Mouse (Mus musculus) kidney, adult 9 months (tissue): ENCODE measurements at regions not wholly inside any gene's neighbourhood (a gene's known extent, or its start where the extent isn't known, plus 50 kb on each side); places are given as distances from the start of the nearest gene placed in this dataset.
A peak's percentile ranks its signal among the peaks of the same experiment; 100 is the strongest.
"Not testable (repeated sequence)": the region's sequence is repeated elsewhere in the genome, so short reads cannot be mapped to it uniquely, and the experiment has no call there.

Experiments used
- DNase-seq: peaks from one replicate; pipeline ENCODE4 v3.0.0; 2022

DNA sequence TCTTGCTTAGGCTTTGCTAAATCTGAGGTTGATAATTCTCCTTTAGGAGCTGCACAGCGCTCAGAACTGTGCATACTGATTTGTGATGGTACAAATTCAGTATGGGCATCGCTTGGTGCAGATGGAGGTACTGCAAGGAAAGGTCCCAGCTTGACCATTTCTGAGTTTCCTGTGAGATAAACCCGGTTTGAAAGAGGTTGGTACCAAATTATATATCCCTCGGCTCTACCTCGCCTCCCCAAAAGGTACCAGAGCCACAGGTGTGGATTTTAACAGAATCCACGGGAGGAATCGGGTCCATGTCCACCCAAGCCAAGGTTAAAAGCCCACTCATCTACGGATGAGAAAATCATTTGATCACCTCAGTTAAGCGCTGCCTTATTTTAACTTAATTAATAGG lies 172.5 kb upstream of the Zfp808 start:
- not testable (repeated sequence) for DNase-seq

- not testable (repeated sequence) for DNase-seq
These were observed 150.8 kb upstream of the Zfp808 start for GRCm38 (mm10) chr13:61978856-61979255.

DNA sequence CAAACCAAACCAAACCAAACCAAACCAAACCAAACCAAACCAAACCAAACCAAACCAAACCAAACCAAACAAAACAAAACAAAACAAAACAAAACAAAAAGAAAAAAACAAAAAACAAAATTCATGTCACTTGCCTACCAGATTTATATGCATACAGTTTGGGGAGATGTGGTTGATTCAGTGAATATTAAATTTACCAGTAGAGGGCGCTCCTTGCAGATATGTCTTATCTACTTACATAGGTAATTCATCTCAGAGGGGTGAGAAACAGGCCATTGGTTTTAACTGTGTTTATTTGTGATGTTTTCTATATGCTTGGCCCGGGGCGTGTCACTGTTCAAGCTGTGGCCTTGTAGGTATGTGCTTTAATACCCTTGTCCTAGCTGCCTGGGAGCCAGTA lies 133.2 kb upstream of the Zfp808 start:
- DNase-seq = not testable (repeated sequence)

DNA sequence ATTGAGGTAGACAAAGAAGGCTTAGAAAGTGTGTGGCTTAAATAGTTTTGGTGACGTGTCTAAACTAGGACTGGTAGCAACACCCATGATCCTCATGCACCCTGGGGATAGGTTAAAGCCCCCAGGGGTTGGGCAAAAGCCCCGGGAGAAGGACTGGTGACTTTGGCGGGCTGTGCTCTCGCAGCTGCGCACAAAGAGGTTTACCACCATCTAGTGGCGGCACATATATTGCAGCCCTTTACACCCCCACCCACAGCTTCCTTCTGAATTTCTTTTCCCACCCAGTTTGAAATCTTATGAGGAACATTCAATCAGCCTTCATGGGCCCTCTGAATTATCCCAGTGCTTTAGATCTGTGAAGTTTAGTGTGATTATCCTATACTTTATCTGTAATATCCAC lies 130.9 kb upstream of the Zfp808 start:
- peak; percentile 28 for DNase-seq

DNA sequence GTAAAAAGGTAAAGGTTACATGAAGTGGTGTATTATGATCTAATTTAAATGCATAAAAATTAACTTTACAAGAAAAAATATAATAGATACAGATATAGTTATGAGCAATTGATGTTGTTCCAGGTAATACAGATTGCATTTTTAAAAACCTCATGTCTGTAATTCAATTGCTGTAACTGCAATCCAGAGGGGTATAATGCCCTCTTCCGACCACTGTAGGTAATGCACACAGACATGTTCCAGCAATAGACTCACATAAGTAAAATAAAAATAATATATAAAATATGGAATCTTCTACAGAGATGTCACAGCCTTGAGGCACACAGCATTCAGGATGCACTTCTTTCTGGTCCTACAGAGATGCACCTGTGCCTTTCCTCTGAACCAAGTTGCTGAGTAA lies 122.4 kb upstream of the Zfp808 start:
- peak; percentile 24 for DNase-seq

- DNase-seq = peak; percentile 51
These were observed 114.1 kb upstream of the Zfp808 start for GRCm38 (mm10) chr13:62015424-62016167.

DNA sequence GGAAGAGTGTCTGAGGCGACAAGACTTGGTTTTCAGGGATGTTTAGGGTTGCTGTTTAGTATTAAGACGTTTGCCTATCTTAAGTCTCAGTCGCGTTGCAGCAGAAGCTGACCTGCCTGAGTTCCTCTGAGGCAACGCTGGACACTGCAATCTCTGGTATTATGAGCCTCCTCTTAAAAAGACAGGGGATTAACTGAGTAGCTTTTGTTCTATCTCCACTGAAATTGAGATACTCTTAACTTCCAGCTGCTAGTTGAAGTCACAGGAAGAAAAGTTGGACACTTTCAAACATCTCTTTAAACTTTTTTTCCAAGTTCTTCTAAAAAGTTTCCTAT lies 113.6 kb upstream of the Zfp808 start:
- DNase-seq = peak; percentile 3

GRCm38 (mm10) chr13:62037646-62038045 lies 92.0 kb upstream of the Zfp808 start:
- not testable (repeated sequence) for DNase-seq

- not testable (repeated sequence) for DNase-seq
These were observed 51.6 kb upstream of the Zfp808 start for GRCm38 (mm10) chr13:62077951-62078671.

DNA sequence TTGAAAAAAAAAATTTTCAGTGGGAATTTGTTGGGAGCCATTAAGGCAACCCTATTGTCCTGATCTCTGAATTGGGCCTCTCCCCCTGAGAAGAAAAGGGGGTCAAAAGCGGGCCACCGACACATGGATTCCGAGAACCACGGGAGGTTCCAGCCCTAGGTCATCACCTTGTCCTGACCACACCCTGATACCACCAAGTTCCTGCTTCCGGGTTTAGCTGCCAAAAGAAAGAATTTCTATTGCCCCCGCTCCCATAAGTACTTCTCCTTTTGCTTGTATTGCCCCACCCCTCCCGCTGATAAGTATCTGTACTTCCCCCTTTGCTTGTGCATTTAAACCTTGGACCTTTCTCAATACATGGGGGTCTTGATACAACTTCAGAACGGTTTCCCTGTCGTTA lies 50.8 kb upstream of the Zfp808 start:
- not testable (repeated sequence) for DNase-seq
